Mouse (Mus musculus) cerebellum, adult 8-10 months (tissue): ENCODE results near the gene 4921536K21Rik.

Experiments used
- DNase-seq: peaks from one replicate; pipeline ENCODE4 v3.0.0; 2022

The 4921536K21Rik gene

GRCm38 (mm10) chr11:3910513-3911310, 15.8 kb upstream of the 4921536K21Rik start:
- DNase-seq, result no peak

GRCm38 (mm10) chr11:3909236-3909635, 14.3 kb upstream of the 4921536K21Rik start:
- DNase-seq, result no peak

DNA sequence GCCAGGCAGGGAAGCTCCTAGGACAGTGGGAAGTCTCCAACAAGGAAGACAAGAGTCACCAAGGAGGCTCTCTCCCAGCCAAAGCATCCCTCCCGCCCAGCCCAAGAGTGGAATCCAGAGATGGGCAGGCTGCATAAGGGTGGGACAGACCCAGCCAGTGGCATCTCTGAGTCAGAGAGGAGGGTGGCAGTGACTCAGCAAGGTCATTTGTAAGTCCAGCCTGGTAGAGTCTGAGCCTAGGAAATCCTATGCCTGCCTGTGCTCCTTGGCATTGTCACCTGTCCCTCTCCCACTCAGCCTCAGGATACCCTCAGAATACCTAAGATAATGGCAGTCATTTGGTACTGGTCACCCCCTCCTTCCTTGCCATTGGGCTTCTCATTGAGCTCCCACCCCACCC, 10.5 kb upstream of the 4921536K21Rik start:
- DNase-seq, result no peak

DNA sequence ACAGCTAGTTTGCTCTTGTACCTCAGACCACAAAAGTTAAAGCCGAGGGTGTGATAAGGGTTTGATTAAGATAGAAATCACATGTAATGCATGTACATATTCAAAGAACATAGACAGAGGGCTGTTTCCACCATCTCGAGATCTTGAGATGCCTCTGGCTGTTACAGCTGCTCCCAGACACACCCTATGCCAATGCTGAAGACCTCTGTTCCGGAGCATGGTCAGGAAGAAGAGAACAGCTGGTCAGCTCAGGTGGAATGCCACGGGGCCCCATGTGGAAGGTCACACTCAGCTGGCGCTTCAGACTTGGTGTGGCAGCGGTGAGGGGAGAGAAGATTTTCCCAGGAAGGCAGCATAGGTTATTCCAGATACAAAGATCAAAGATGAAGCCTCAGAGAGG, 9.8 kb upstream of the 4921536K21Rik start:
- no peak for DNase-seq

- DNase-seq, result no peak
Measured at GRCm38 (mm10) chr11:3903046-3903445, 8.1 kb upstream of the 4921536K21Rik start.

GRCm38 (mm10) chr11:3902516-3902915, 7.6 kb upstream of the 4921536K21Rik start:
- no peak for DNase-seq

DNA sequence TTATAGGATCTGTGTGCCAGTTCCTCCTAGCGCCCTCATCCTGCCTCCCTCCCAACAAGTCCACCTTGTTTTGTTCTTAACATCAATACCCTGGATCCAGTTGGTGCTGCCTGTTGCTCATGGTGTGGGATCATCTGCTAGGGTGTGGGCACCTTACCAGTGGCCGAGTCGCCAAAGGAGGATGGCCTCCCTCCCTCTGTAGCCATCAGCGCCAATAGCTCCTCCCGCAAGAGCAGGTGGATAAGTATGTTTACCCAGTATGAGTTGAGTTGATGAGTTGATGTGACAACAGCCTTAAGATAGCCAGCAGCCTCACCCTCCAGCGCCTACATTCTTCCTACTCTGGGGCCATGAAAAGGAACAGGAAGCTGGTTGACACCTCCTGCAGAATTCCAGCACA, 5.4 kb upstream of the 4921536K21Rik start:
- no peak for DNase-seq

DNA sequence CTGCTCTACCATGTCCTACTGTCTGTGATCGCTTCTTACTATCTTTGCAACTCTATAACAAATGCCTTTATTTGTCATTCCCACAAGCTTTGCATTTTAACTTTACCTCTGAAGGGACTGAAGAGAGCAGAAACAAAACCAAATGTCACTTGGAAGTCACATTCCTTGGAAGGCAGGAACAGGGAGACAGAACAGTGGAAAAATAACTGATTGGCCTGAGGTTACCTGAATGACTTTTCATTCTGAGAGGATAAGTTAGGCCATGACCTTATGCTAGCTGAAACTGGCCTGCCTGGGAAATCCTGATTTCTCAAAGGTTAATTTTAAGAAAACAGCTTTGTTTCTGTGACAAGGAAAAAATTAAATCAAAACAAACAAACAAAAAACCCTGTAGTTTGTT, 1.0 kb upstream of the 4921536K21Rik start:
- DNase-seq, result no peak

- DNase-seq, result no peak
Measured at GRCm38 (mm10) chr11:3895458-3895857, 560 bp upstream of the 4921536K21Rik start.

- DNase-seq, result no peak
Measured at GRCm38 (mm10) chr11:3893970-3894369, 928 bp downstream of the 4921536K21Rik start.

DNA sequence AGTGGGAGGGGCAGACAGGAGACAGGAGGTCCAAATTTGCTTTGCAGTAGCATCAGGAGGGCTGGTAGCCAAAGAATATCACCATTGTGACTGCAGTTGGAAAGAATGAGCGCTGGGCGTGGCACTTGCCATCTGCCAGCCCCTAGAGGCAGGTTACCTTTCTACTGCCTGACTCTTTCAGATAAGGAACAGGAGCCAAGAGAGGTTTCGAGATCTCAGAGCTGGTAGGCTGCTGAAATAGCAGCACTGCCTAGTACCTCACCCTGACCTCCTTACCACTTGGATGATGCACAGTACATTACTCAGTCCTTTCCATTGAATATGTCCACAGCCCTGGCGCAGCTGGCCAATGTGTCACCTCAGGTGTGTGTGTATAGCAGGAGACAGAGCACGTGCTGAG, 7.6 kb downstream of the 4921536K21Rik start:
- no peak for DNase-seq

DNA sequence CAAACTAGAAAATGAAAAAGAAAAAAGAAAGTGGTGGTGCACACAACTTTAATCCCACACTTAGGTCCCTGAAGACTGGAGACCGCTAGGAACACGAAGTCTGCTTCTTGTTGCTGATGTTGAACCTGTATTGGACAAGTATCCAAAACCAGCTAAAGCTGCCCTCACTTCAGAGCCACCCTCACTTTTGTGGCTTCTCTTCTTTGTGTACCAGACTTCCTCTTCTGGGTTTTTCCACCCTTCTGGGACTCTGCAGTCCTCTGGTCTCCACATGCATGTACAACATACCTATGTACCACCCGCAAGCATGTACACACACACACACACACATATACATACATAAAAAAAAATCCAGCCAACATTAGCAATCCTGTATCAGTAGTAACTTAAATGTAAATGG, 11.2 kb downstream of the 4921536K21Rik start:
- no peak for DNase-seq

GRCm38 (mm10) chr11:3879836-3880235, 15.1 kb downstream of the 4921536K21Rik start:
- peak; percentile 86 for DNase-seq

DNA sequence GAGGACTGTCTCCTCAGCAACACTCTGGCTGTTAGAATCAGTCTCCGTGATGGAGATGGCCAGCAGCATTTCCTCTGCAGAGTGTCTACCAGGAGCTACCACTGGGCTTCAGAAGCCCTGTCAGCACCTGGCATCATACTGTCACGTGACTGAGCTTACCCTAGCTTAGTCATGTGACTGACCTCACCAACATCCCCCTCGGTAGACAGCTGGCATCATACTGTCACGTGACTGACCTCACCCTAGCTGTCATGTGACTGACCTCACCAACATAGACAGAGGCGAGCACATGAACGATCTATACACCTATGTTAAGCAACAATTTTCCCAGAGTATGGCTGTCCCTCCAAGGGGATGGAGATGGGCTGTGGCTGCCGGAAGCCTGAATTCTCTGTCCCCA, 16.2 kb downstream of the 4921536K21Rik start:
- no peak for DNase-seq

DNA sequence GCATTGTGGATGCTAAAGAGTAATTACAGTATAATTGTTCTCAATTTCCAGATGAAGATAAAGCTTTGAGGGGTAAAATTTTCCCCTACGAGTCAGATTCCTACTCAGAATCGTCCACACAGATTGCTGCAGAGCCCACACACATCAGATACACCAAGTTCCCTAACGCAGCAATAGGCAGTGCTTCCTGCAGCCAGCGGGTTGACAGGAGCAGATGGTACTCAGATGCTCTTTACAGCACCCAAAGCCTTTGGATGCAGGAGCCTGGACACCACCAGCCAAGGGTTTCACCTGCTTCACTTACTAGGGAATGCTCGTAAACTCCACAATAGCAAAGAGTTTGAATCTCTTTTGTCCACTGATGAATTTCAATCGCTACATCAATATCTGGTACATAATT, 18.5 kb downstream of the 4921536K21Rik start:
- peak; percentile 47 for DNase-seq

GRCm38 (mm10) chr11:3864343-3864742, 30.6 kb downstream of the 4921536K21Rik start:
- DNase-seq, result no peak

- peak; percentile 88 for DNase-seq
Measured at GRCm38 (mm10) chr11:3863454-3864112, 31.3 kb downstream of the 4921536K21Rik start, which contains the start of gene Osbp2. Gene Osbp2, minus strand, starts transcription at chr11:3863903.

- no peak for DNase-seq
Measured at GRCm38 (mm10) chr11:3862661-3863453, 32.0 kb downstream of the 4921536K21Rik start.

- DNase-seq, result no peak
Measured at GRCm38 (mm10) chr11:3860361-3860760, 34.5 kb downstream of the 4921536K21Rik start.

DNA sequence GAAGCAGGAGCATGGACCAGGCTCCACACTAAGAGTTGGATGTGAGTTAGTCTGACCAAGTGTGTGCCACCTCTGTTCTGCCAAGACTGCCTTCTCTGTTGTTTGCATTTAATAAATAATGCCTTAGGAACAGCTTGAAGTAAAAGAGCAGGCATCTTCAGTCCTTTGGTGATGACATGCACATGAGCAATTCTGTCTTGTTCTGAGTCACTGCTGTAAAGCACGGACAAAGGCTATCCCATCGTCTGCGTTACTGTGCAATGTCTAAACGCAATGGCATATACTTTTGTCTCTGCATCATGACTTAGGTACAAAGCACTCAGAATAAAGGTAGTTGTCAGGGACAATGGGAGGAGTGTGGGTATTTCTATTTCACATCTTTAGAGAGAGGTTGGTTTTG, 35.1 kb downstream of the 4921536K21Rik start:
- DNase-seq, result no peak

DNA sequence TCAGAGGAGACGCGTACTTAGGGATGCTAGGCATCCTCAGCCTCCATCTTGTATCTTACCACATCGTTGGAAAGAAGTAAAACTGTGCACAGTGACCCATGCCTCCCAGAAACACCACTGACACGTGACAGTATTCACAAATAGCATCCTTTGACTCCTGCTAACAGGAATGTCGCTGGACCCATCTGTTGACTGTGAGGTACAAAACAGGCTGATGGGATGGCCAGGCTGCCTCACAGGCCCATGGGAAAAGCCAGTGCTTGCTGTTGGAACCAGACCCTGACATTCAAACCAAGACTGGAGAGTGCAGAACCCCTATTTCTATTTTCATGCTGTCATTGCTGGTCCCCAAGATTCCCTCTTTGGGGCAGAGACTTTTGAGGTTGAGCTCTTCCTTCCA, 37.0 kb downstream of the 4921536K21Rik start:
- no peak for DNase-seq

GRCm38 (mm10) chr11:3855846-3856245, 39.1 kb downstream of the 4921536K21Rik start:
- no peak for DNase-seq

- DNase-seq, result no peak
Measured at GRCm38 (mm10) chr11:3854156-3854555, 40.7 kb downstream of the 4921536K21Rik start.
